Mouse (Mus musculus) adrenal gland, postnatal 10 days (tissue): ENCODE results near the gene Elk4. TPM values are rescaled to one million over a fixed set of nuclear protein-coding genes. Genes with fewer than 3 reads are reported as not detected.

Experiments
- DNase-seq: peaks from one replicate; pipeline ENCODE4 v3.0.0; 2021; ENCODE audit warnings: mixed read lengths
- long read RNA-seq, 2 experiments: library from polyadenylated mRNA; stranded (forward); transcript quantifications; one replicate each; pipeline ENCODE4 v2.0.0; 2021
- total RNA-seq, 2 experiments: library from RNA; stranded (reverse); gene quantifications; 2 replicates each; pipeline ENCODE4 v1.2.3; 2021

Gene Elk4
- total RNA-seq = 100 to 1,000 TPM; 115 to 128 TPM
- long read RNA-seq, experiment 1, full-length matches to known transcripts = 2 of 7 reads
- long read RNA-seq, experiment 1, partial matches to known transcripts = 2 of 7 reads
- long read RNA-seq, experiment 1, other reads (novel, unspliced or antisense) = 3 of 7 reads
- long read RNA-seq, experiment 2, full-length matches to known transcripts = 2 of 6 reads
- long read RNA-seq, experiment 2, partial matches to known transcripts = 2 of 6 reads
- long read RNA-seq, experiment 2, other reads (novel, unspliced or antisense) = 2 of 6 reads

DNA sequence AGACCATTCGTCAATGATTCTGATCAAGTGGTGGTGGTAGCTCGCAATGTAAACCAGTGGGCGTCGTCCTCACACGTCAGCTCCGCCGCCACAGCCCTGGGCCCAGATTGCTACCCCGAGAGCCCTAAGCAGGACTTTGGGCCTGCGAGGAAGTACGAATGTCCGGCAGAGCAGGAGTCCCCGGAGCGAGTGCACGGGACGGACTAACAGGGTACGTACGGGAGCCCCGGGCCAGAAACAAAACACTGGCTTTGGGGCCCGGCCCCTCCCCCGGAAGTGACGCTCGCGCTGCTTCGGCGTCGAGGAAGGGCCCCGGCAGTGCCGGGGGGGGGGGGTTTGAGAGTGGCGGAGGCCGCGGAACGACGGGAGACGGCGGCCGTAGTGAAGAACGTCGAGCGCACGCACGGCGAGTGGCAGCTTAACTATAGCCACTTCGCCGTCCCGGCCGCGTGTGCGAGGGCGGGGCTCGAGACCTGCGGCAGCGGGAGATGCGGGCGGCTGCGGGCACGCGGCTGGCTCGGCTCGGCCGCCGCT lies at the start of gene Elk4:
TSS of gene Elk4 (plus strand) at position 326 of the 534 bp plus-strand sequence.
- DNase-seq = peak; percentile 96

DNA sequence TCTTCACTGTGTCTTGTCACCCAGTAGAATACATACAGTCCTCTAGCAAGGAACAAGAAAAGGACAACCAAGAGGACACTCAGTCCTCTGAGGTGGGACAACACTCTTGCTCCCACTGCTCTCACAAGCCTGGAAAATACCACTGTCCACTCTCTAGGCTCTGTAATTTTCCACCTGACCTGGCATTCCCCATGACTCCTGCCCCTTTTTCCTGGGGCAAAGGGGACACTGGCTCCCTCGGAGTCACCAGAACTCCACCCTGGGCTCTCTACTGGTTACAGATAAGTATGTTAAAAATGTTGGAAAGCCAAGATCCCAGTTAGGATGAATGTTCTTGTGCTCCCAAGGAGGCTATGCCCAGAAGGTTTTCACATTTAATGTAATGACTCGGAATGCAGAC lies 46.4 kb upstream of the Elk4 start:
- no peak for DNase-seq

DNA sequence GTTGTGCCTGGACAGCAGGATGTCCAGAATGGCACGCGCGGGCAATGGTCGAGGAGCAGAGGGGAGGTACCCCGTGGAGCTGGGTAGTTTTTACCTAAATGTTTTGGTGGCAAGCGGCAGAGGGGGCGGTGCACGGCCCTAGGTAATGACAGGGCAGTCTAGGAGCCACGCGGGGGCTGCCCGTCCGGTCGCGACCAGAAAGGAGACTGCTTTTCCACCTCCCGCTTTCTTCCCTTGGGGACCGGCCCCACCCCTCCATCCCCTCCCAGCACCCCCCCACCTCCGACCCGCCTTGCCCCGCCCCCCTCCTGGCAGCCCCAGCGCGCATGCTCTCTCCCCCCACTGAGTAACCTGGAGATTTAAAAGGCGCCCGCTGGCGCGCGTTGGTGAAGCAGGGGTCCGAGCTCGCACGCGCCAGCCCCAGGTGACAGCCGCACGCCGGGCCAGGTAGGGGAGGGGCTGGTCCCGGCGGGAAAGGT lies 44.8 kb upstream of the Elk4 start, which contains the start of gene Slc45a3:
TSS of gene Slc45a3 (plus strand) at position 362 of the 479 bp plus-strand sequence.
- peak; percentile 76 for DNase-seq

DNA sequence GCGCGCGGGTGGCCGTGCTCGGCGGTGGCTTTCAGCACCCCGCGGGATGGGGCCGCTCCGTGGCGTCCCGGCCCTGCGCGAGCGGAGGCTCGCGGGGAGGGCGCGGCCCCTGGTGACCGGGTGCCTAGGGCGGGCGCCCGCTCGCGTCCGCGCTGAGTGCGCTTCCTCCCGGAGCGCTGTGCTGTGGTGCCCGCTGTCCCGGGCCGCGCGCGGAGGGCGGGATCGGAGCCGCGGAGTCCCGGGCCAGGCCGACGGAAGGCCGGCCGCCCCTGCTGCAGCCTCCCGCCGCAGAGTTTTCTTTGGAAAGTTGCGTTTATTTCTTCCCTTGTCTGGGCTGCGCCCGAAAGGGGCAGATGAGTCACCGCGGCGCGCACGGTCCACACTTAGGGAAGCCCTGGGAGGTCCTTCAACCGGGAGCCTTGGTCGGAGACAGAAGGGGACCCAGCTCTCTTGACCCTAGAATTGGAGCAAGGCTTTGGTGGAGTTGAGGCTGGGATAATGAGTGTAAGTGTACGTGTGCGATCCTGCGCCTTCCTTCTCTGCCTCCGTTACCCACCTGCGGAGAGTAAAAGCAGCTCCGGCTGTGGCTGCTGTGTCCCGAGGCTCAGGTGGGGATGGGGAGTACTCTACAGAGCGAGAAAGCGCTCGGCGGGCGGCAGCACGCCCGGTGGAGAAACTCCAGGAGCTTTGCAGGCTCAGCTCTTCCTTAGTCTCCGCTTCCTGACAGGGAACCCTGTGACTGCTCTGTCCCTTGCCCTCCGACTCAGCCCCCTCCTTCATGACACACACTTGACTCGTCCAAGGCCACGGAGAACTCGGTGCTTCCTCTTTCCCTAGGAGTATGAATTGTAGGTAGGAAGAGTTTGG lies 44.1 kb upstream of the Elk4 start:
- DNase-seq = peak; percentile 61

DNA sequence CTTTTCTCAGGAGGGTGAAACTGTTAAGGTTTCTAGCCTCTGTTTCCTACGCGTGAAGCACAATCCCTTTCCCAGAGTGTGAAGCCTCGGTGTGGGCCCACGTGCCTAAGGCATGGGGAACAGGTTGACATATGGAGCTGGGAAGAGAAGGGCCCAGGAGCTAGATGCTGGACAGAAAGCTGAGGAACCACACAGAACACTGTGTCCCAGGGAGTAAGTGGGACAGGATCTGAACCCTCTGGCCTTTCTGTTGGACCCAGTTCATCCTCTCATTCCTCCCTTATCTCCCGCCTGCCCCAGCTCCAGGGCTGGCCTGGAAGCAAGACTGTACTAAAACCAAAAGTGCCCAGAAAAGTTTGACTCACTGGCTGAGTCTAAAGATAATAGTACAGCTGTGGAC lies 43.3 kb upstream of the Elk4 start:
- no peak for DNase-seq

DNA sequence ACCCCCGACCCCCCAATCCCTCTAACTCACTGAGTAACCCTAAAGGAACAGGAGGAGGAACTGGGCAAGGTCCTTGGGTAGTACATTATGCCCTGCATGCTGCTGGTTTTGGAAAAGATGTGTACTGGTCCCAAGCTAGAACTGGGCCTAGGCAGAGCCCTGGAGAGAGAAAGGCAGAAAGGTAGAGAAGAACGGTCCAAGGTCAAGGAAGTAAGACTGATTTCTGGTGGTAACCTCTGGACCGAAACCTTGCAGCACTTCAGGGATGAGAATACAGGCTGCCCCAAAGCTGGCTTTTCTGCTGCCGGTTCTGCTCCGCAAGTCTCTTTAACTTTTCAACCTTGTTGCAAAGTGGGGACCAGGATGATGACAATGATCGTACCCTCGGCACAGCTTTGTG lies 42.8 kb upstream of the Elk4 start:
- no peak for DNase-seq

DNA sequence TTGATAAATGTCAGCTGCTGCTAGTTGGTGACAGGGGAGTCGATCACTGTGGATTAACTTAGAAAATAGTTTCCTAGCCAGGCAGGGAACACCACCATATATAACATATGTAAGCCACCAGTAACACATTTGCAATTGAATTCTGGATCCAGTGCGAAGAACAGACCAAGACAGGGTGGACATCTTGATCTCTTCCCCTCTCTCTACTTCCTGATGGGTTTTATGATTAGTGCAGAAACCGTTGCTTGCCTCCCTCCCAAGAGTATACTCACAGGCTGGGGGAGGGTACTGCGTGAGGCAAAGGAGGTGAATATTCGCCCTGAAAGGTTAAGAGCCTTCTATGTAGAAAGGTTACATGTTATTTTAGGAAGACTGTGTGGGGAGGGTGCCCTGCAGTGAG lies 41.6 kb upstream of the Elk4 start:
- DNase-seq = no peak

DNA sequence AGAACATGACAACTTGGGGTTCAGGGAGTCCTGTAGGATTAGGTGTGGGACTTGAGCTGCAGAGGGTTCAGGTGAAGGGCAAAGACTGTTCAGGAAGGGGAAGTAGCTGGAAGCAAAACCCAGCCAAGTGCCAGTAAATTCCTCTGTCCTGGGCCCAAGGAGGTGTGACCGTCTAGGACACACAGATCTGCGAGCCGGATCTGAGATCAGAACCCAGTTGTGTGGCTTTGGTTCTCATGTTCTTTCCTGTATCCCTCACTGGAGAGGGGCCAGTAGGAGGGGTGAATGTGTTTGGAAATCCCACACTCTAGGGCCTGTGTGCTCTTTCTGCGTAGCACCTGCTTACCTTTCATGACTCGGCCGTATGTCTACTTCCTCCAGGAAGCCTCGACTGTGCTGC lies 40.1 kb upstream of the Elk4 start:
- no peak for DNase-seq

DNA sequence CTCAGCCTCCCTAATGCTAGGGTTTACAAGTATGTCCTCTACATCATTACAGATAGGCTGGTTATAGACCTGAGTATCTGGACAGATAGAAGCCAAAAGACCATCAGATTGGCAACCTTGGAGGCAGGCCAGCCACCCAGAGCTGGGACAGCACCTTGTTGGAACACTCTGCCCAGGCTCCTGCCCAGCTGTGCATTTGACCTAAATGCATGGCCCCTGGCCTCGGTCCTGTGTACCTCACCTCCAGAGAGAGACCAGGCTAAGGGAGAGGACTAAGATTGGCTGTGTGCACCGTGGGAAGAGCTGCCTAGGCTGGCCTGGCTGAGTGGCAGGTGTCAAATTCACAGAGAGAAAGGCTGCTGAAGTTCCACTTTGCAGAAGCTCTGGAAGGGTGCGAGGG lies 38.9 kb upstream of the Elk4 start:
- DNase-seq = no peak

DNA sequence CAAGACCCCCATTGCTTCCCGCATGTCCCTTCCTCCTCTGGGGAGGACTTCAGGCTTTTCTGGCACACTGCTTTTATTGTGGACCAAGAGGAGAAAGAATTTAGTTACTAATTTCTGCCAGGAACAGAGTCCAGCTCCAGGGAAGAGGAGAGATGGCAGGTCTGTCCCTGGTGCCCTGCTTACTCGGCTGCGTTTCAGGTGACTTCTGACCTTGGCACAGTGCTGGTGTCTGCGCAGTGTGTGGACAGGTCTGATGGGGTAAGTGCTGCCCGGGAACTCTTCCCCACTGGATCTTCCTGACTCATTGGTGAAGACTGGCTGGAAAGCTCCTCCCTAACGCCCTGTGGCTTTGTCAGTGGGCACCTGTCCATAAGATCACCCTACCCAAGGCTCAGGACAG lies 38.4 kb upstream of the Elk4 start:
- no peak for DNase-seq

DNA sequence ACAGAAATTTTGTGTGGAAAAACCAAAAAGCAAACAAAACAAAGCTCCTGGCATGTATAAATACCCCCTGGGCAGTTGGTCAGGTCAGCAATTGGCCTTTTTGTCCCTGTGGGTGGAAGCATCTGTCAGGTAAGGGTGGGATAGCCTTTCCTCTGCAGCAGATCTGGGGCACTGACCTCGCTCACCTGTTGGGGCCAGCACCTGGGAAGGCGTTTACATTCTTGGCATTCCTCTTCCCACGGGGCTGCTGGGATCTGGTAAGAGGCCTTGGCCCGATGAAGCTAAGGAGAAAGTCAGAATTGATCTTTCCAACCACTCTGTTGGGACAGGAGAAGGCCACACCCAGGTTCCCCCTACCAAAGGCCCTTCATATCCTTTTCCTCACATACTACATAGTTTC lies 37.6 kb upstream of the Elk4 start:
- DNase-seq = no peak

DNA sequence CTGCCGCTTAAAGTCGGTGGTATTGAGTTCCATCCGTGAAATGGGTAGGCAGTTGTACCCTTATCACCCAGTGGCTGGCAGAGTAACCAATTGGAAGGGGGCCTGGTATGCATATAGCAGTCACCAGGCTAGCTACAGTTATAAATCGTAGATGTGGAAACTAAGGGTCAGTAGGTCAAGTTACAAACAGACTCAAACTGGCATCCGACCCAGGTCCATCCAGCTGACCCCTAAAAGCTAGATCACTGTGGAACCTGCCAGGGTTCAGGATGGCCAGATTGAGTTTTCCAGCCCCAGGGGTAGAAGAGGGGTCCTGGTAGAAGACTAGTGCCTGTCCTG lies 37.1 kb upstream of the Elk4 start:
- no peak for DNase-seq

DNA sequence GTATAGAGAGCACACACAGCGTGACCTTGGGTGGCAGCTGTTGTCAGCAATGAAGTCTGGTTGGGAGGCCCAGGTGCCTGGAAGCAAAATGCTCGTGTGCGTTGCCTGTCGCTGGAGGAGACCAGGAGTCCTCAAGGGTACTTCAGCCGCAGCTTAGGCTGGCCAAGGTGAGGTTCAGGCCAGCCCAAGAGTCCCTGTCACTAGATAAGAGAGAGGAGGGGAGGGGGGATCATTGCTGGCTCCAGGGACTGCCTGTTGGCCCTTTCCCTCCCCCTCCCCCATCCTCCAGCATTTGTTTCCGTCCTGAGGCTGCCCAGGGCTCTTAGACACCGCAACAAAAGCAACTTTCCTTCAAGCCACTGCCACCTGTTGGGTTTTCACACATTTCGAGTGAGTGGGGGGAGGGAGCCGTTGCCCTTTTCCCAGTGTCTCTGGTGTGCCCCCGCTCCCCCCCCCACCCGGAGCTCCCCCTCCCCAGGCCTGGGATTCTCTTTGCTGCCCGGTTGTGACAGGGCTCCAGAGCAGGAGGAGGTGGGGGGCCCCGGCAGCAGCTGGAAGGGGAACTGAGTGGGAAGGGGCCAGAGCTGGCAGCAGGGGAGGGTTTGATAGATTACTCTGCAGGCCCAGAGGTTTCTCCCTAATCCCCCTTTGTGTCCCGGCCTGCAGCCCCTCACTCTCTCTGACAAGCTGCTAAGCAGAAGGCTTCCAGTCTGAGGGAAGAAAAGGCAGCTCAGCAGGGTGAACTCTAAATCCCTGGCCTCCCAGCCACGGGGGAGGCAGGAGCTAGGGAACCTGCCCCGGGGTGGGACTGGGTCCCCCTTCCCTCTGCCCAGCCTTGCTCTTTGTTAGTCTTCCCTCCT lies 36.5 kb upstream of the Elk4 start:
- DNase-seq = no peak

DNA sequence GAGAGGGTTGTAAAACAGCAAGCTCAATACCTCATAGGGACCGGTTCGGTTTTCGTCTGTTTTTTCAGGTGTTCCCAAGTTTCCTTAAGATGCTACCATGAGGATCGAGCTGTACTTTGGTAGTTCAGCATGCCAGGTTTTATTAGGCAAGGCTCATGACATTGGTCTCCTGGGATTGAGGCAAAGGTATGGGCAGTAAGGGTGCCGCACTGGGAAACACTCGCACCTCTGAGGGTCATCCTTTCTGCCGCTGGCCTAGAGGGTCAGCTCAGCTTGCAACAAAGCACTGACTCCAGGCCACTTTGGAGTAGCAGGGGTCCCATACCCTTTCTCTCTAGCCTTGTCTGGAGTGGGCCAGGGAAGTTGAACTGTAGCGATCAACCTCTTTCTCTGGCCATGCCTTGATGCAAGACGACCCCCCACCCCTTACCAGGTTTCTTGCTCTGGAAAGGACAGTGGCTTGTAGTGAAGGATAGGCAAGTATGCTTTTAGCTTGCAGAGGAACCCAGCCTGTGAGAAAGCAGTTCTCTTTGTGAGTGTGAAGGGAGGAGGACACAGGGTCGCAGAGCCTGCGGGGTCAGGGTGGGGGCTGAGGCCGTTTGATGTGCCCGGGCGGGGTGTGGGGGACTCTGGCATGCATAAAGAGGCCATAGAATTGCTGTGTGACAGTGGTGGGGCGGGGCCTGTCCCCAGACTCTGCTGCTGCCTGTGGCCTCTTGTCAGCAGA lies 35.5 kb upstream of the Elk4 start:
- no peak for DNase-seq

DNA sequence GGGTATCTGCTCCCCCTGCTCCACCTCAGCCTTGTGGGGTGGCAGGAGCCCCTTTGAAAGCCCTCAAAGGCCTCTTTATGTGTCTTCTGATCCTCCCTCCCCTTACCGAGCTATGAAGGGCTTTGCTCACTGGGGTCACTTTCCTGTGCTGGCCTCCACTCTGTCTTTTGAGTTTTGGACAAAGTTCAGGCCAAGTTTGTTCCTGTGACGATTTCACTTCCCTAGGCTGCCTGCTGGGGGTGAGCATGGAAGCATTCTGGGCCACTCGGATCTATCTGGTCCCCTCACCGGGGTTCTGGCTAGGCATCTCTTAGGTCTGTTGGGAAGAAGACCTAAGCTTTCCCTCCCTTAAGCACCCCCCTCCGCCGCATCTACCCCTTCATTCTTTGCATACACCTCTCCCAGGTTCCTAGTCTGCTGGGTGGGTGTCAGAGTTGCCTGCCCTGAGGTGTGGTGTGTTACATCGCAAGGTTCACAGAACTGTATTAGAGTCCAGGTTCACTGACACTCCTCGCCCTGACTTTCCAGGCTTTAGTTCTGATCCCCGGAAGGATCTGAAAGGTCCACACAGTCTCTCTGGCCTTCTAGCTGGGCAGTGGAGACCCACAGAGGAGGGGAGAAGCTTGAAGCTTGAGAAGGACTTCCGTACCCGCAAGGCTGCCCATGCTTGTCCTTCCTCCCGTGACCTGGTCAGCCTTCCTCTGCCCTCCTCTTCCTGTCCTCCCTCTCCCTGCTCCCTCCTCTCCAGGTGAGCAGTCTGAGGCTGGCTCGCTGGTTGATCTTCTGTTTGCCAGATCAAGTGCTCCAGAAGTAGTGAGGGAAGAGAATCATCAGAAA lies 34.7 kb upstream of the Elk4 start:
- DNase-seq = no peak

DNA sequence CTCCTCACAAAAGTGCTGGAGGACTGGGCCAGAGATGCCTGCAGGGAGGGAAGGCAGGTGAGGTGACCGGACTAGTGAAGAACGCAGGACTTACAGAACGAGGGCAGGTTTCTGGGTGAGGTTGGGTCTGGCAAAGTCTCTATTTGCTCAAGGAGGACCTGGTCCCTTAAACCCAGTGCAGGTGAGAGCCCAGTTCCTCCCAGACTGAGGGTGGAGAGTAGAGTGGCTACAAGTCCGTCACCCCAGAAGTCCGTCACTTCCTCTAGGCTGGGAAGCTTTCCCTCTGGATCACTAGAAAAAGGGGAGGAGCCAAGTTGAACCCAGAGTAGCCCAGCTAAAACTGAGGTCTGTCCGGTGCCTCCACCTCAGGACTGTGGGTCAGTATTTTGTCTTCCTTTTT lies 33.4 kb upstream of the Elk4 start:
- DNase-seq = no peak

DNA sequence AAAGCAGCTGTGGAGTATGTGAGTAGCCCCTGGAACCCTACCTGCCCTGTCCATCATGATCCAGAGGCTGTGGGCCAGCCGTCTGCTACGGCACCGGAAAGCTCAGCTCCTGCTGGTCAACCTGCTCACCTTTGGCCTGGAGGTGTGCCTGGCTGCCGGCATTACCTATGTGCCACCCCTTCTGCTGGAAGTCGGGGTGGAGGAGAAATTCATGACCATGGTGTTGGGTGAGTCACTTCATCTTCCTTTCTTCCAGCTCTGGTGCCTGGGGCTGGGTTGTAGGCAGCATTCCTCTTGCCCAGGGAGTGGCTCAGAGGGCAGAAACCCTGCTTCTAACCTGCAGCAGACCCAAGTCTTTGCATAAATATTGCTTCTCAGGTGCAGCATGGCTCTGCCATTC lies 30.5 kb upstream of the Elk4 start:
- no peak for DNase-seq

DNA sequence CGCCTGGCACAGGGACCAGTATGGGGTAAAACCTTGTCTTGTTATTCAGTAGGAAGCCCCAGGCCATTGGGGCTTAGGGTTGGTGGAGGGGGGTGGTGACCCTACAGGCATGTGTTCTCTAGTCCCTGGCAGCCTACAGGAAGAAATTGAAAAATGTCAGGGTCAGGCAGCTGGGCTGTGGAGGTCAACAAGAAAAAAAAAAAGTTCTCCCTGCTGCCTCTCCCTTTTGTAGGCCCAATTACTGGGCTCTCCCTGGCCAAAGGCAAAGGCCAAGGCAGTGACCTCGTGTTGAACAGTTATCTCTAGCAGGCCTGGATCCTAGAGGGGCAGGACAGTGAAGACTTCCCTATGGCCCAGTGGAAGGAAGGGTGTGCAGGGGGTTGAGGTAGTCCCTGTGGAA lies 26.9 kb upstream of the Elk4 start:
- peak; percentile 54 for DNase-seq

DNA sequence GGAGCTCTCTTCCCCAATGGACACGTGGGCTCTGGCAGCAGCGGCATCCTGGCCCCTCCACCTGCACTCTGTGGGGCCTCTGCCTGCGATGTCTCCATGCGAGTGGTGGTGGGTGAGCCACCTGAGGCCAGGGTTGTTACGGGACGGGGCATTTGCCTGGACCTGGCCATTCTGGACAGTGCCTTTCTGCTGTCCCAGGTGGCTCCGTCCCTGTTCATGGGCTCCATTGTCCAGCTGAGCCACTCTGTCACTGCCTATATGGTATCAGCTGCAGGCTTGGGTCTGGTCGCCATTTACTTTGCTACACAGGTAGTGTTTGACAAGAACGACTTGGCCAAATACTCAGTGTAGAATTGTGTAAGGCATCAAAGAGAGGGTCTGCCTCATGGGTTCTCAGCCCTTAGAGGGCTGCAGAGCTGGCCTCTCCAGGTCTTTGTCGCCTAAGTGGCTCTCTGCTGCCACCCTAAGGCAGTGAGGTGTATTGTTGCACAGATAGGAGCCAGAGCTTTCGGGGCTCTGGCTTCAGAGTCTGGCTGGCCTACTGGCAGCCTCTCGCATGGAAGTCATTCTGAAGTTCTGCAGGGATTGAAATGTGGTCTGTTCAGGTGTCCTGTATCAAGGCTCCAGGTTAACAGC lies 25.9 kb upstream of the Elk4 start:
- peak; percentile 88 for DNase-seq

DNA sequence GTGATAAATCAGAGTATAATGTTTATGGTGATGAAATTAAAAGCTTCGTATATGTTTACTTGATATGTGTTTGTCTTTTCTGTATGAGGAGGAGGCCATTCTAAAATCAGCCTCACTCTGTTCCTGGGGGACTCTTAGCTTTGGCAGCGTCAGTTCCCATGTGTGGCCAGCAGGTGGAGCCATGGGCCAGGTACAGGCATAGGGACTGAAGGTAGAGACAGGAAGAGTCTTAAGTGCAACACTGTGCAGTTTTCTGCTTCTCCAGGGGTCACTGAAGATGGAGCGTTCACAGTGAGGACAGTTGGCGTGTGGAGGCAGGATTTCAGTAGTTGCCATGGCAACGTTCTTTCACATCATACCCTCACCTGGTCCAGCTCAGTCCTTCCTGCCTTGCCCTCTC lies 24.5 kb upstream of the Elk4 start:
- peak; percentile 90 for DNase-seq
